Mouse (Mus musculus) MEL-GATA-1-ER (cell line): ENCODE data around the gene Acr.

Source experiments
- DNase-seq: peaks from one replicate; pipeline ENCODE4 v3.0.0-alpha.2; 2012; ENCODE audit warnings: low read depth; ENCODE audit errors: extremely low read depth

Acr gene

DNA sequence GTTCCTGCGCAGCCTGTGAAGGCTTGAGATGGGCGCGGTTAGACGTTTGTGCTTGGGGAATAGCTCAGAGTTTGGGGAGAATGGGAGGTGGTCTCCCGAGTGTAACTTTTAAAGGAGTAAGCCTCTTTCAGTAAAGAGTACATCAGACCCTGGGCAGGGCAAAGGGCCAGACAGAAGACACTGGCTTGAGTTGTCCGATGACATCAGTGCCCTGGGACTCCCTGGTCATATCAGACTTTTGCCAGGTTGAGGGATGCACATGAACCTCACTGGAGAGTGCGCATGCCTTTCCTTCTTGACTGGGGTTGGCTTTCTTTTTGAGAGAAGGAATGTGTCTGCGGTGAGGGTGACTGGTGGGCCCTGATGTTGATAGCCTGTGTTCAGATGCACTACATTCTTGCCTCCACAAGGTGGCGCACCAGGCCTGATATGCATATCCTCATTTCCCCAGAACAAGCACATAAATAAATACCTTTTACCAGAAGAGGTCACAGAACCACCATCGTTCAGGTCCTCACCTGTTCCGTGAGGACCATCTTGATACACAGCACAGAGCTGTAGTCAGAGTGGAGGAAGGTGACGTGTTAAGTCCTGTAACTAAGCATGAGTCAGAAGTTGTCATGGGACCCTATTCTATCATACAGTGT, 54.3 kb downstream of the Acr start:
- peak; percentile 32 for DNase-seq

DNA sequence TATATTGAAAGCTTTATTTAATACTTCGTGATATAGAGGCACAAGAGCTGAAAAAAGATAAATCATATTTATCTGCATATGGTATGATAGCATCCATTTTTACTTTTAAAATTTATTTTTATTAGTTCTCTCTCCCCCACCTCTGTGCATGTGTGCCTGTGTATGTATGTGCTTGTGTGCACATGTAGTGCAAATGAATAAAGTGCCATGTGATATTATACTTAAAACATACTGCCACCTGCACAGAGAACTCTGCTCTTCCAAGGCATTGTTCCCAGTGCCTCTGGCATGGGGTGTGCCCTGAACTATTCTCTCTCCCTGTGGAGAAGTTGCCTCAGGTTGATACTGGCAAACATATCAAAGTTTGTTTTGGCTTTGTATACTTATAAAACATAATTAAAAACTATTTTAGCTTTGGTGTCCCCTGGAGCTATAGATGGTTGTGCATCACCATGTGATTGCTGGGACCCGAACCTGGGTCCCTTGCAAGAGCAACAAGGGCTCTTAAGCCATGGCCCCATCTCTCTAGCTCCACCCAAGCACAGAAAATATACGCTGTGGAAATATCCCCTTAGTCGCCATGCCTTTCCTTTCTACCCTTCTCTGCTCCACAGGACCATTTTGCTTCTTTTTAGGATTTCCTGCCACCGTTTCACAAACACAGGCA, 55.0 kb downstream of the Acr start:
- no peak for DNase-seq

DNA sequence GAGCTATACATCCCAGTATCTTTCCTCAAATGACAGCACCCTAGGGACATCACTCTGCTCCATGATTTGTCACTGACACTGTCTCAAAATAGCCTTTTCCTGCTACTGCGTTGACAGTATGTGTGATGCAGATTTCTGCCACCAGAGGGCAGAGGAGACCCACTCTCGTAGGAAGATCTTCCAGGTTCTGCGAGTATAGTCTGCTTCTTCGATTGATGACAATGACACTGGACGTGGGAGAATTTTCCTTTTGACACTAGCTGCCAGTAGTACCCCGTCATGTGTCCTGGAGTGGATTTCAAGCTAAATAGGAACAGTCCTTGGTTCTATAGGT, 55.5 kb downstream of the Acr start:
- peak; percentile 39 for DNase-seq
